Mouse (Mus musculus) kidney, embryonic 16.5 days (tissue): ENCODE data around the gene Olfr223. TPM values are rescaled to one million over a fixed set of nuclear protein-coding genes. Genes with fewer than 3 reads are reported as not detected.
"Not testable (repeated sequence)": the region's sequence is repeated elsewhere in the genome, so short reads cannot be mapped to it uniquely, and the experiment has no call there.

Source experiments
- ATAC-seq: fragments of 200-750 bp; cut with Nextera tagmentation; 2 replicates; pipeline ENCODE4 v1.8.0; 2017; ENCODE audit warnings: moderate TSS enrichment; ENCODE audit not compliant: low FRiP score, low TSS enrichment
- H3K27ac ChIP-seq: fragments of 300-500 bp; sonication (generic); 2 replicates; pipeline ENCODE4 v1.5.1; 2014; ENCODE audit warnings: low read length
- H3K27me3 ChIP-seq: fragments of 300-500 bp; sonication (generic); 2 replicates; pipeline ENCODE4 v1.6.1; 2014; ENCODE audit warnings: low read length, control low read depth, mixed read lengths; ENCODE audit not compliant: insufficient read depth
- H3K36me3 ChIP-seq: fragments of 300-500 bp; sonication (generic); 2 replicates; pipeline ENCODE4 v1.6.1; 2014; ENCODE audit warnings: low read length, control low read depth, mixed read lengths; ENCODE audit not compliant: insufficient read depth
- H3K4me1 ChIP-seq: fragments of 300-500 bp; sonication (generic); 2 replicates; pipeline ENCODE4 v1.6.1; 2014; ENCODE audit warnings: low read length, control low read depth, mixed read lengths; ENCODE audit not compliant: insufficient read depth
- H3K4me2 ChIP-seq: fragments of 300-500 bp; sonication (generic); replicated peaks from 2 replicates; pipeline ENCODE4 v1.6.1; 2014; ENCODE audit warnings: low read depth, low read length
- H3K4me3 ChIP-seq: fragments of 300-500 bp; sonication (generic); 2 replicates; pipeline ENCODE4 v1.5.1; 2014; ENCODE audit warnings: mild to moderate bottlenecking, low read length
- H3K9ac ChIP-seq: fragments of 300-500 bp; sonication (generic); replicated peaks from 2 replicates; pipeline ENCODE4 v1.6.1; 2014; ENCODE audit warnings: low read length
- H3K9me3 ChIP-seq: fragments of 300-500 bp; sonication (generic); 2 replicates; pipeline ENCODE4 v1.6.1; 2016; ENCODE audit warnings: low read length, control low read depth
- whole genome bisulfite sequencing: fragments of 180-500 bp; shearing (Covaris S2); extraction: QIAGEN DNeasy Blood & Tissue Kit; methylation state at CpG from one replicate; pipeline ENCODE4 v1.1.7; 2014; 5-methylcytosine and 5-hydroxymethylcytosine counted together
- polyA plus RNA-seq: library from polyadenylated mRNA; unstranded; fragments of >200 nt; fragmentation: Nextera tagmentation; extraction: Ambion mirVana; gene quantifications from 2 replicates; pipeline ENCODE4 v1.2.1, GENCODE M21; 2015

The Olfr223 gene
- polyA plus RNA-seq, 1 experiment from 2014 or later, result not detected

DNA sequence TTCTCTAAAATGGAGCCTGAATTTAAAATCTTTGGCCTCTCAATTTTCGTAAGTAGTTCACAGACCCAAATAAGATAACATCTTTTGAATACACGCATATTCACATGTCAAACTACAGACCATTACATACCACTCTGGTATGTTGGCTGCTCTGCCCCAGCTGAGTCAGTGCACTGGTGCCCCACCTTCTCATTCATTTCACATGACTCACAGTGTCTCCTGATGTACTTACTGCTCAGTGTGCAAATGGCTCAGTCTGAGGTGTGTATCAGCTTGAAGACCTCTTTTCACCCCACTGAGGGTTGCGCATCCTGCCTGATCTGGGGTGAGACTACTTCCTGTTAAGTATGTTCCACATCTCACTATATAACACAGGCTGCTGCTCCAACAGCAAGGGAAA is 7.8 kb upstream of the Olfr223 start:
- Histone ChIP-seq H3K4me2 (no peak overlapping the region), H3K9ac (no peak overlapping the region), H3K36me3 (no peaks in the 10 kb centered on the region), H3K4me3 (no peak overlapping the region), H3K27me3 (no peaks in the 10 kb centered on the region), H3K4me1 (no peaks in the 10 kb centered on the region), H3K27ac (no peak overlapping the region), H3K9me3 (no peaks in the 10 kb centered on the region)
- WGBS, result 82% methylated on average over 3 of the region's 3 CpGs
- no peak for ATAC-seq

DNA sequence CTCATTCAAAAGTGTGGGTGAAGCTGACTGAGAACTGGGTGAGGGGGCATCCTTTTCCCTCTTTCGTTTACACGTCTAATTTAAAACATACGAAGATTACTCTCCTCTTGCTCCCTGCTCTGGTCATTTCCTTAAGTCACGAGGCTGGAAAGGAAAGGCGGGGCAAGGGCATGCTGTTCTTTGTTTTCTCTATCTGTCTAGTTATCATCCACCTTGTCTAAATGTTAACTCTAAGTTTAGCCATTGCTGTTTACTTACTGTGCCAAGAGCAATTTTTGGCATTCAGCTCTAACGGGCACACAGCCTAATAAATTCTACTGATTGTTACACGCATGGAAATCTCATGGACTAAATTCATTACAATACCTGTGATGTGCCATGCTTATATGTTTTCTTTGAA is 6.1 kb upstream of the Olfr223 start:
- ATAC-seq, result no peak
- 57% methylated on average over 7 of the region's 7 CpGs for WGBS
- H3K27ac ChIP-seq, result no peak overlapping the region

DNA sequence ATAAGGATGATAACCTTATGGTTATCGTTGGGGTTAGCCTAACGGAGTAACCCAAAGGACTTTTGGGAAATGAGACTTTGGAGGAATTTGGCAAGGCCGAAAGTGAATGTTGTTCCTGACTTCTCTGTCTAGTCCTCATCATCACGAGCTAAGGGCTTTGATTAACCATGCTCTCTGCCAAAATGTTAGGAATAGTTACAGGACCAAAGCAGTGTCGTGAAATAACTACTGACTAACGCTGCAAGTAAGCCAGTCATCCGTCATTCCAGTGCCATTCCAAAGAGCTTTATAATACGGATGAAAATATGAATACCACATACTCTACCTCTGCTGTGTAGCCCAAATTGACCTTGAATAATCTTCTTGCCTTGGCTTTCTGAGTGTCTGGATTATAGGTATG is 3.9 kb upstream of the Olfr223 start:
- H3K4me3 ChIP-seq, result no peak overlapping the region
- H3K9me3 ChIP-seq, result no peaks in the 10 kb centered on the region
- no peak for ATAC-seq
- H3K9ac ChIP-seq, result no peak overlapping the region
- H3K27ac ChIP-seq, result no peak overlapping the region
- H3K36me3 ChIP-seq, result no peaks in the 10 kb centered on the region
- H3K27me3 ChIP-seq, result no peaks in the 10 kb centered on the region
- 87% methylated on average over 8 of the region's 8 CpGs for WGBS
- no peak overlapping the region for H3K4me2 ChIP-seq
- H3K4me1 ChIP-seq, result no peaks in the 10 kb centered on the region

More for the DNA sequence above, 6.1 kb upstream of the Olfr223 start:
- H3K9ac ChIP-seq, result no peak overlapping the region
- H3K9me3 ChIP-seq, result no peaks in the 10 kb centered on the region
- no peak overlapping the region for H3K4me3 ChIP-seq
- H3K4me1 ChIP-seq, result no peaks in the 10 kb centered on the region
- H3K27me3 ChIP-seq, result no peaks in the 10 kb centered on the region
- no peaks in the 10 kb centered on the region for H3K36me3 ChIP-seq
- H3K4me2 ChIP-seq, result no peak overlapping the region

DNA sequence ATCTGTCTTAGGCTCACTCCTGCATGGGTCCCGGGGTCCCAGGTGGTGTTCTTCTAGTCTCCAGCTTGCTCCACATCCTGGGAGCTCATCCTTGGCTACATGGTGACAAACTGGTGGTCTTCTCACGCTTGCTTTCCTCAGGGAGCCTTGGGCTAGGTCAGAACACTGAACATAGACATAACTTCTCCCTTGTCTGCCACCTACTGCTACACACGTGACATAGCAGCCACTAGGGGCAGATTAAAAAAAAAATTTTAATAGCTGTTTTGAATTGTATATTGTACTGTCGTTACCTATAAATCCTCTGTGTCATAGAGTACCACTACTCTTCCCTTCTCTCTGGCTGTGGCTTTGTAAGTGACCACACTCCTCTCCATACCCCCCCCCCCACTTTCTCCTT is 3.0 kb upstream of the Olfr223 start:
- H3K27me3 ChIP-seq, result no peaks in the 10 kb centered on the region
- no peaks in the 10 kb centered on the region for H3K36me3 ChIP-seq
- H3K4me2 ChIP-seq, result no peak overlapping the region
- no peaks in the 10 kb centered on the region for H3K9me3 ChIP-seq
- no peaks in the 10 kb centered on the region for H3K4me1 ChIP-seq
- no peak overlapping the region for H3K9ac ChIP-seq
- ATAC-seq, result no peak
- no peak overlapping the region for H3K4me3 ChIP-seq
- no peak overlapping the region for H3K27ac ChIP-seq
- WGBS, result 37% methylated on average over 4 of the region's 4 CpGs

DNA sequence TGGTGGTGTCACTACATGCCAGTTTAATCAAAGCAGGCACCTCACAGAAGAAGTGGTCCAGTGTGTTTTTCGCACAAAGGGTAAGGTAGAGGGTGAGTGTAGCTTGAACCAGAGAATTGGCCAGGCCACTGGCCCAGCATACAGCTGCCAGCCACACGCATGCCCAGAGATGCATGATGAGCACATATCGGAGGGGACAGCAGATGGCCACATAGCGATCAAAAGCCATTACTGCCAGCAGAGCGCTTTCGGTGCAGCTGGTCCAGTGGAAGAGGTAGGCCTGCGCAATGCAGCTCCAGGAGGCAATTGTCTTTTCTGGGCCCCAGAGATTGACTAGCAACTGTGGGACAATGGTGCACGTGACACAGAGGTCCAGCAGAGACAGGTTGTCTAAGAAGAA is 3.6 kb downstream of the Olfr223 start:
- Histone ChIP-seq H3K4me3 (no peak overlapping the region), H3K4me1 (no peaks in the 10 kb centered on the region), H3K27ac (no peak overlapping the region), H3K4me2 (no peak overlapping the region), H3K9me3 (no peaks in the 10 kb centered on the region), H3K27me3 (no peaks in the 10 kb centered on the region), H3K36me3 (no peaks in the 10 kb centered on the region), H3K9ac (no peak overlapping the region)
- ATAC-seq, result no peak
- WGBS, result 94% methylated on average over 8 of the region's 8 CpGs

DNA sequence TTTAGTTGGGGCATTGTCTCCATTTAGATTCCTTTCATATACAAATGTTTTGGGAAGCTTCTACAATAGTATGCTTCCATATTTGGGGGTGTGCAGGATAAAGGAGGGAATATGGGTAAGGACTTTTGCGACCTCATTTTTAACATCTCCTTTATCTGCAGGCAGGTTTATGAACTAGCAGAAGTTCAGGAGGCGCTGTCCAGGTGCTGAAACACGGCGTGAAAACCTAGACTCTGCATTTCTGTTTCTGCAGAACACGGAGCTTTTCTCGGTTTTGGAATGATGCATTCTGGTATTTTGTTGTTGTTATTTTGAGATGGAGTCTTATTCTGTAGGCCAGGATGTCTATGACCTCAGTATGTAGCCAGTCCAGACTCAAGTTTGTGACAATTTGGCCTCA is 8.6 kb downstream of the Olfr223 start:
- no peak overlapping the region for H3K4me2 ChIP-seq
- H3K27ac ChIP-seq, result no peak overlapping the region
- H3K36me3 ChIP-seq, result no peaks in the 10 kb centered on the region
- H3K4me3 ChIP-seq, result no peak overlapping the region
- no peak for ATAC-seq
- H3K27me3 ChIP-seq, result no peaks in the 10 kb centered on the region
- no peaks in the 10 kb centered on the region for H3K4me1 ChIP-seq
- H3K9ac ChIP-seq, result no peak overlapping the region
- 19% methylated on average over 6 of the region's 6 CpGs for whole genome bisulfite sequencing
- H3K9me3 ChIP-seq, result no peaks in the 10 kb centered on the region

DNA sequence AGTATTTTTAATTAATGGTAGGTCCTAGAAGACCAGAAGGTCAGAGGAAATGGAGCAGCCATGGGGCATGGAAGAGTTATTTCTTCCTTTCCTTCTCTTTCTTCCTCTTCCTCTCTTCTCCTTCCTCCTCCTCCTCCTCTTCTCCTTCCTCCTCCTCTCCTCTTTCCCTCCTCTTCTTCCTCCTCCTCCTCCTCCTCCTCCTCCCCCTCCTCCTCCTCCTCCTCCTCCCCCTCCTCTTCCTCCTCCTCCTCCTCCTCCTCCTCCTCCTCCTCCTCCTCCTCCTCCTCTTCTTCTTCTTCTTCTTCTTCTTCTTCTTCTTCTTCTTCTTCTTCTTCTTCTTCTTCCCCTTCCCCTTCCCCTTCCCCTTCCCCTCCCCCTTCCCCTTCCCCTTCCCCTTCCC is 17.0 kb downstream of the Olfr223 start, which contains the start of gene Olfr222:
TSS of gene Olfr222 (minus strand) at position 101 of the 400 bp plus-strand sequence.
- not testable (repeated sequence) for H3K4me2 ChIP-seq, H3K27me3 ChIP-seq, H3K9me3 ChIP-seq, H3K27ac ChIP-seq, H3K9ac ChIP-seq, H3K4me3 ChIP-seq, H3K36me3 ChIP-seq, H3K4me1 ChIP-seq, ATAC-seq

DNA sequence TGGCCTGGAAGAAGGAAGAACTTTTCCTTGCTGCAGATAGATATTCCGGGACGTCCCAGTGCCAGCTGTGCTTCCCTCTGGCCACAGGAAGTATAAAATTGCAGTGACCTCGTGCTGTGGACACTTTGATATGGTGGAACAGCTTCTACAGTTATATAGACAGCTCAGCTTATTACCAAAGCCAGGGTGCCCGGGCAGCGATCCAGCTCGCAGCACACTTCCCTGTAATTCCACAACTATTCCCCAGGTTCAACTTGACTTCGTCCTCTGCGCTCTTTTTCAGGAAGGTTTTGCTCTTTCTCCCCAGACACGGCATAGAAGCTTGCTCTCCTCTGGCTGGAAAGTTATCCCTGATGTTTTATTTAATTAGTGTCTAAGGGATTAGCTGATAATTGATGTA is 17.4 kb downstream of the Olfr223 start:
- 48% methylated on average over 9 of the region's 9 CpGs for WGBS
- no peaks in the 10 kb centered on the region for H3K36me3 ChIP-seq
- H3K4me3 ChIP-seq, result no peak overlapping the region
- no peaks in the 10 kb centered on the region for H3K9me3 ChIP-seq
- H3K4me2 ChIP-seq, result no peak overlapping the region
- no peaks in the 10 kb centered on the region for H3K4me1 ChIP-seq
- ATAC-seq, result no peak
- H3K9ac ChIP-seq, result no peak overlapping the region
- H3K27me3 ChIP-seq, result peaks cover 10% of the 10 kb centered on the region
- H3K27ac ChIP-seq, result no peak overlapping the region

DNA sequence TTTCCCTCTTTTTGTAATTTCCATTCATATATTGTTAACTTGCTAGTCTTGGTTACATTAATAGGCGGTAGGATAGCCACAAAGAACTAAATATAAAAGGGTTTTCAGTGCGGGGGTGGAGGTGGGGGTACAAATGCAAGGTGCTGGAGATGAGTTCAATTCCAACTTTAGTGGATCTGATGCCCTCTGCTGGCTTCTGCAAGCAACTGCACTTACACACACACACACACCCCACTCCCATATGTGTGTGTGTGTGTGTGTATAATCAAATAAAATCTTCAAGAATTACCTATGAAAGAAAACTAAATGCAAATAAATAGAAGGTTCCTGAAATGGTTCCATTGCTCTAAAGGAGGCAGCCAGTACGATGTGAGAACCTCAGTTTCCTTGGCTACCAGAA is 23.8 kb downstream of the Olfr223 start:
- Histone ChIP-seq H3K27ac (no peak overlapping the region), H3K9me3 (no peaks in the 10 kb centered on the region), H3K27me3 (peaks cover 9% of the 10 kb centered on the region), H3K4me1 (no peaks in the 10 kb centered on the region), H3K9ac (no peak overlapping the region), H3K4me2 (no peak overlapping the region), H3K4me3 (no peak overlapping the region), H3K36me3 (no peaks in the 10 kb centered on the region)
- 60% methylated on average over 3 of the region's 3 CpGs for WGBS
- no peak for ATAC-seq

DNA sequence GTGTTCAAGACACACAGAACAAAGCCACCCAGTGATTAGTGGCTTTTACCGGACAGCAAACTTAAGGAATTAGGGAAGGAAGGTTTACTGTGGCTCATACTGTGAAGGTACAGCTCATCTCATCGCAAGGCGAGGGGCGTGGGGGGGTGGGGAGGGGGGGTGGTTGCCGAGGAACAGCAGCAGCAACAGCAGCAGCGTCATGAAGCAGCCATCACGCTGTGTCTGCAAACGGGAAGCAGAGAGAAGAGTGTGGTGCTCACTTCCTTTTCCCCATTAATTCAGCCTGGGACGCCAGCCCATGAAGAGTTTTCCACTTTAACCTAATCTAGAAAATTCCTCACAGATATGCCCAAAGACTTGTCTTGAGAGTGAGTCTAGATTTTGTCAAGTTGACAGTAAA is 30.3 kb downstream of the Olfr223 start:
- Histone ChIP-seq H3K4me1 (no peaks in the 10 kb centered on the region), H3K36me3 (no peaks in the 10 kb centered on the region), H3K27ac (no peak overlapping the region), H3K4me2 (no peak overlapping the region), H3K4me3 (no peak overlapping the region), H3K9ac (no peak overlapping the region), H3K27me3 (no peaks in the 10 kb centered on the region), H3K9me3 (no peaks in the 10 kb centered on the region)
- no peak for ATAC-seq
- 81% methylated on average over 9 of the region's 9 CpGs for WGBS

DNA sequence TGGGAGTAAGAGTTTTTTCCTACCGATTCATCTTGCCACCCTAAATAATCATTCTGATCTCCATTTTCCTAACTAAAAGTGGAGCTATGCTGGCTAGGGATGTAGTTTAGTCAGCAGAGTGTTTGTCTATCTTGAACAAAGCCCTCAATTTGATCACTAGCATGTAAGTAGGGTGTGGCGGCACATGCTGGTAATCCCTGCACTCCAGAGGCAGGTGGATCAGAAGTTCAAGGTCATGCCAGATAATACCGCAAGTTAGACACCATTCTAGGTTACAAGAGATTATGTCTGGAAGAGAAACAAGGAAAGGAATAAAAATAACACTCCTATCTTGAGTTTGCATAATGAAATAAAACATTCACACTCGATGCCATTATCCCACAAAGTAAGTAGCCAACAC is 30.8 kb downstream of the Olfr223 start:
- Histone ChIP-seq H3K4me3 (no peak overlapping the region), H3K27ac (no peak overlapping the region), H3K27me3 (no peaks in the 10 kb centered on the region), H3K4me2 (no peak overlapping the region), H3K4me1 (no peaks in the 10 kb centered on the region), H3K9ac (no peak overlapping the region), H3K36me3 (no peaks in the 10 kb centered on the region), H3K9me3 (no peaks in the 10 kb centered on the region)
- no peak for ATAC-seq
- WGBS, result 92% methylated on average over 4 of the region's 4 CpGs
